Mouse (Mus musculus): Measurements from ENCODE around the gene Galnt17. TPM values are rescaled to one million over a fixed set of nuclear protein-coding genes. Genes with fewer than 3 reads are reported as not detected.

Galnt17 gene
- total and polyA plus RNA-seq, 3 experiments, result 2.0 to 4.6 (median 3.8) TPM

DNA sequence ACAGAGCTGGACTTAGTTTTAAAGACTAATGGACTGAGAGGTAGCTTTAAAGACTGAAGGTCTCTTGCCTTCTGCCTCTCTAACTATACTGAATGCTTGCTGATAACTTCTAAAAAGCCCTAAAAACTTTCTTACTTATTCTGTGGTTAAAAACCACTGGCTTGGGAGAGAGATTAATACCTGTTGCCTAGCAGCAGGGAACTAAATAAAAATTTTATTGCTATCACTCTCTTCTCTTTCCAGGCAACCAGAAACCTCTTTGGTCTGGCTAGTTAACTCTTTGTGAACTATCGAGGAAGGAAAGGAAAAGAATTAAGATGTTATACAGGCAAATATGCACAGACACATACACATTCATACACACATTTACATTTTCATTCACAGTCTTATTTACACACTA is 377.3 kb downstream of the Galnt17 start:
- Histone ChIP-seq H3K9ac (ENCODE audit: low read depth, low read length) (no peak overlapping the region), H3K27ac (no peak overlapping the region), H3K27me3 (ENCODE audit: control insufficient read depth, insufficient read depth, low read length) (no peaks in the 10 kb centered on the region), H3K36me3 (ENCODE audit: control insufficient read depth, insufficient read depth, low read length) (no peaks in the 10 kb centered on the region), H3K79me2 (replicated peaks; ENCODE audit: control insufficient read depth, insufficient read depth, low read length) (no peaks in the 10 kb centered on the region), H3K4me3 (no peak overlapping the region), H3K4me1 (ENCODE audit: control insufficient read depth, insufficient read depth, low read length) (no peaks in the 10 kb centered on the region; the same call in 1 of the 2 replicates)
- intact Hi-C loops (cut with DNase I), result no loop called here
- no peak for TF ChIP-seq CTCF (IDR thresholded peaks at IDR 0.05)
- TF ChIP-seq POLR2A (IDR thresholded peaks at IDR 0.05; ENCODE audit: insufficient read depth, low read depth, low read length), result no peak
- no peak for TF ChIP-seq EP300 (IDR thresholded peaks at IDR 0.05; ENCODE audit: insufficient read depth, low read depth, low read length)
- 67% methylated on average over 1 of the region's 1 CpGs for WGBS
- no peak for DNase-seq

DNA sequence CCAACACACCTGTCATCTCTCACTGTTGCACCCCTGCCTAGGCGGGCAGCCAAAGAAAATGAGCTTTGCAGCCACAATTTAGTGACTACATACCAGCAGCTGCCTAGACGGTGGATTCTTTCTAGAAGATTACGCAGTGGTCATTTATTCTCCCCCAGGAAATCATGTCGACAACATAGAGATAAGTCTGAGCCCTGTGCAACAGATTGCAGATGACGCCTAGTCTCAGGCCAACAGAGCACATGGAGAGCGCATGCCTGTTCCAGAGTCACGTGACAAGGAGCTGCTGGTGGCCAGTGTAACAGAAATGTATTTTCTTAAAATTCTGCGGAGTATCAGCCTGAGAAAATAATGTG is 380.5 kb downstream of the Galnt17 start:
- intact Hi-C loops (cut with DNase I), result no loop called here
- H3K9ac ChIP-seq (ENCODE audit: low read depth, low read length), result no peak overlapping the region
- 56% methylated on average over 8 of the region's 8 CpGs for WGBS

DNA sequence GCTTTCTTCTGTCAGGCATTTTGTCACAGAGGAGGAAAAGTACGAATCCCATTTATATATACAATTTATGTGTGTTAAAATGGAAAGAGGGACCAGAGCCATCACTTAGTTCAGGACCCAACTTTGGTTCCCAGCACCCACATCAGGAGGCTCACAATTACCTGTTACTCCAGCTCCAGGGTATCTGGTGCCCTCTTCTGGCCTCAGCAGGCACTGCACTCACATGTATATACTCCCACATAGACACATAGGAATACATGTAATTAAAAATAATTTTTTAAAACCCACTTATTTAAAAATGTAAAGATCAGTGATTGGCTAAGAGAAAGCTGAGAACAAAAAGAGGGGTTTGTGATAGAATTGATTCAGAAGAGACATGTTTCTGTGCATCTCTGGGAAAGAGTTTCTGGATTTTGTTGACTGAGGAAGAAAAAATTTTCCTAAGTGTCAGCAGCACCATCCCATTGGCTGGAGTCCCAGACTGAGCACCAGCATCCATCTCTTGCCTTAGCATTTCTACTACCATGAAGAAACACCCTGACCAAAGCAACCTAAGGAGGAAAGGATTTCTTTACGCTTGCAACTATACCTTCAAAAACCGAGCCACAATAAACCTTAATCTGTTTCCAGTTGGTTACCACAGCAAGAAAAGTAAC is 381.0 kb downstream of the Galnt17 start:
- H3K27me3 ChIP-seq (ENCODE audit: control insufficient read depth, insufficient read depth, low read length), result no peaks in the 10 kb centered on the region
- no peak overlapping the region for H3K4me3 ChIP-seq
- no peak overlapping the region for H3K27ac ChIP-seq
- H3K36me3 ChIP-seq (ENCODE audit: control insufficient read depth, insufficient read depth, low read length), result no peaks in the 10 kb centered on the region
- no peak for TF ChIP-seq EP300 (IDR thresholded peaks at IDR 0.05; ENCODE audit: insufficient read depth, low read depth, low read length)
- TF ChIP-seq CTCF (IDR thresholded peaks at IDR 0.05), result 0 out of 2 replicates have a peak, but pooled peaks have one; percentile 18
- TF ChIP-seq POLR2A (IDR thresholded peaks at IDR 0.05; ENCODE audit: insufficient read depth, low read depth, low read length), result no peak
- H3K79me2 ChIP-seq (replicated peaks; ENCODE audit: control insufficient read depth, insufficient read depth, low read length), result no peaks in the 10 kb centered on the region
- H3K9ac ChIP-seq (ENCODE audit: low read depth, low read length), result no peak overlapping the region
- no peak for DNase-seq
- H3K4me1 ChIP-seq (ENCODE audit: control insufficient read depth, insufficient read depth, low read length), result no peaks in the 10 kb centered on the region; the same call in 1 of the 2 replicates
- 62% methylated on average over 3 of the region's 3 CpGs for WGBS
- intact Hi-C loops (cut with DNase I), result no loop called here

More for the DNA sequence above, 380.5 kb downstream of the Galnt17 start:
- peak; percentile 39 to 56 for DNase-seq
- H3K4me3 ChIP-seq, result no peak overlapping the region
- H3K27ac ChIP-seq, result no peak overlapping the region
- TF ChIP-seq EP300 (IDR thresholded peaks at IDR 0.05; ENCODE audit: insufficient read depth, low read depth, low read length) (0 out of 2 replicates have a peak, but pooled peaks have one; percentile 15), CTCF (IDR thresholded peaks at IDR 0.05) (no peak)
- no peaks in the 10 kb centered on the region for H3K79me2 ChIP-seq (replicated peaks; ENCODE audit: control insufficient read depth, insufficient read depth, low read length)
- H3K4me1 ChIP-seq (ENCODE audit: control insufficient read depth, insufficient read depth, low read length), result no peaks in the 10 kb centered on the region; the same call in 1 of the 2 replicates
- no peaks in the 10 kb centered on the region for H3K36me3 ChIP-seq (ENCODE audit: control insufficient read depth, insufficient read depth, low read length)
- H3K27me3 ChIP-seq (ENCODE audit: control insufficient read depth, insufficient read depth, low read length), result no peaks in the 10 kb centered on the region

DNA sequence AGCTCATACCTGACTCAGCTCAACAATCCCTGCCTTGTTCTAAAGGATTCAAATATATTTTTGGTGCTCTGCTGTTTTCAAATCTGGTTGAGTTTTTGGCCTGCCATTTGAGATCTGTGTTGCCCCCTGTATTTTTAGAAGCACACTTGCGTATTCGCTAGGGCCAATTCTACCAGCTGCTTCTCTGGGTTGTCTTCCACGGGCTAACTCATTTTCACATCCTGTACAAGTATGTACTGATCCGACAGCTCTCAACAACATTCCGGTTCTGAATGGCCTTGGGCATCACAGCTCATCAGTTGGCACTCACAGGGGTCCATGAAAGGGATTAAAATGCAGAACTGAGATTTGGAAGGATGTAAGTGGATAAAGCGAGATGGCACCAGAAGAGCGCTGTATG is 382.6 kb downstream of the Galnt17 start:
- intact Hi-C loops (cut with DNase I), result no loop called here
- no peak for DNase-seq
- Histone ChIP-seq H3K36me3 (ENCODE audit: control insufficient read depth, insufficient read depth, low read length) (no peaks in the 10 kb centered on the region), H3K27me3 (ENCODE audit: control insufficient read depth, insufficient read depth, low read length) (no peaks in the 10 kb centered on the region), H3K4me3 (no peak overlapping the region), H3K79me2 (replicated peaks; ENCODE audit: control insufficient read depth, insufficient read depth, low read length) (no peaks in the 10 kb centered on the region), H3K4me1 (ENCODE audit: control insufficient read depth, insufficient read depth, low read length) (no peaks in the 10 kb centered on the region; the same call in 1 of the 2 replicates), H3K27ac (no peak overlapping the region), H3K9ac (ENCODE audit: low read depth, low read length) (no peak overlapping the region)
- TF ChIP-seq CTCF (IDR thresholded peaks at IDR 0.05) (no peak), EP300 (IDR thresholded peaks at IDR 0.05; ENCODE audit: insufficient read depth, low read depth, low read length) (no peak), POLR2A (IDR thresholded peaks at IDR 0.05; ENCODE audit: insufficient read depth, low read depth, low read length) (no peak)
- 93% methylated on average over 7 of the region's 7 CpGs for WGBS

DNA sequence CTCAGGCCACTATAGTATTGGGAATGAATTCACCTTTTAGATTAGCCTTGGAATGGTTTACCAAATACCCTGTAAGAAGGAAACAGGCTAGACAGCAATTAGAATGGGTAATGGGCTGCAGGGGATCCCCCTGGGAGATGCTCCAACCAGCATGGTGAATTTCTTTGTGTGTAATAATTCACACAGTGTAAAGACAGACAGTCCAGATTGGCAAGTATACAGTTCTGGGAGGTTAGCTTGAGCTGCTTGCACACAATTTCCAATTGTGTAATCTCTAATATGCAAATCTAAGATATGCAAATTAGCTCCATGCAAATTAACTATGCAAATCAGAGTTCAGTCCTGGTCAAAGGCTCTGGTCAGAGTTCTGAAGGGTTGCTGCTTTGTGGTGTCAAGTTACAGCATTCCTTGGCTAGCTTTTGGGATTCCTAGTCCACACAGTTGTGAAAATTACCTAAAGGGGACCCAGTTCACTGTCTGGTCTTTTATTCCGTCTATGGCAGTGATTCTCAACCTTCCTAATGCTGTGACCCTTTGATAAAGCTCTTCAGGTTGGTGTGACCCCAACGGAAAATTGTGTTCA is 384.0 kb downstream of the Galnt17 start:
- DNase-seq, result no peak
- Histone ChIP-seq H3K4me3 (no peak overlapping the region), H3K27me3 (ENCODE audit: control insufficient read depth, insufficient read depth, low read length) (no peaks in the 10 kb centered on the region), H3K79me2 (replicated peaks; ENCODE audit: control insufficient read depth, insufficient read depth, low read length) (no peaks in the 10 kb centered on the region), H3K4me1 (ENCODE audit: control insufficient read depth, insufficient read depth, low read length) (no peaks in the 10 kb centered on the region; the same call in 1 of the 2 replicates), H3K9ac (ENCODE audit: low read depth, low read length) (no peak overlapping the region), H3K27ac (no peak overlapping the region), H3K36me3 (ENCODE audit: control insufficient read depth, insufficient read depth, low read length) (no peaks in the 10 kb centered on the region)
- WGBS, result 47% methylated on average over 2 of the region's 2 CpGs
- no peak for TF ChIP-seq CTCF (IDR thresholded peaks at IDR 0.05)
- no peak for TF ChIP-seq POLR2A (IDR thresholded peaks at IDR 0.05; ENCODE audit: insufficient read depth, low read depth, low read length)
- TF ChIP-seq EP300 (IDR thresholded peaks at IDR 0.05; ENCODE audit: insufficient read depth, low read depth, low read length), result no peak
- intact Hi-C loops (cut with DNase I), result no loop called here

DNA sequence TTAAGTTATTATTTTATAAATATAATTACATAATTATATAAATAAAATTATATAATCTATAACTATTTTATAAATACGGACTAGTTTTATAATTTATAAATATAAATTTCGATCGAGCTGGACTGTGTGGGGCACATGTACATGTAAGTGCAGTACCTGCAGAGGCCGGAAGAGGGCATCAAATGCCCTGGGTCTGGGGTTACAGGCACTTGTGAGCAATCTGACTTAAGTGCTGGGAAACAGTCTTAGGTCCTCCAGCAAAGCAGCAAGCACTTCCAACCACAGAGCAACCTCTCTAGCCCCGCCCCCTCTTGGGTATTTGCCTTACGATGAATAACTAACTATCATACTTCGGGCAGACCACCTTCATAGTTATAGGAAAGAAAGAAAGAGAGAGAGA is 388.3 kb downstream of the Galnt17 start:
- no peak for TF ChIP-seq EP300 (IDR thresholded peaks at IDR 0.05; ENCODE audit: insufficient read depth, low read depth, low read length)
- no peak for TF ChIP-seq CTCF (IDR thresholded peaks at IDR 0.05)
- no peak for TF ChIP-seq POLR2A (IDR thresholded peaks at IDR 0.05; ENCODE audit: insufficient read depth, low read depth, low read length)
- DNase-seq, result no peak
- no peaks in the 10 kb centered on the region for H3K4me1 ChIP-seq (ENCODE audit: control insufficient read depth, insufficient read depth, low read length)

More for the DNA sequence above, 388.3 kb downstream of the Galnt17 start:
- no peaks in the 10 kb centered on the region for H3K36me3 ChIP-seq (ENCODE audit: control insufficient read depth, insufficient read depth, low read length)
- WGBS, result 89% methylated on average over 7 of the region's 7 CpGs
- no peaks in the 10 kb centered on the region for H3K79me2 ChIP-seq (replicated peaks; ENCODE audit: control insufficient read depth, insufficient read depth, low read length)
- no peak overlapping the region for H3K9ac ChIP-seq (ENCODE audit: low read depth, low read length)
- H3K27ac ChIP-seq, result no peak overlapping the region
- no peaks in the 10 kb centered on the region for H3K27me3 ChIP-seq (ENCODE audit: control insufficient read depth, insufficient read depth, low read length)
- no peak overlapping the region for H3K4me3 ChIP-seq
- intact Hi-C loops (cut with DNase I), result no loop called here
